ENCODE assay signal across 12 mouse cellular contexts in genomic region chrX:57403651-57404050, GRCm38 (mm10). TPM values are rescaled to one million over a fixed set of nuclear protein-coding genes. Genes with fewer than 3 reads are reported as not detected.
DNase-seq lines count a peak whose midpoint lies in the region; ATAC-seq and TF ChIP-seq lines count a peak whose summit lies in the region.
"Had no signal": no experiment of that assay in that cellular context is flagged by ENCODE, and none has a peak within 500 bp of the region (broad histone marks: within the 10 kb centered on the region; RNA-seq: fewer than 3 reads in every experiment).

No protein-coding gene starts in this region.

- H3K4me1 ChIP-seq in kidney, adult 2 months (ENCODE audit: control insufficient read depth, insufficient read depth, low read length): no peaks in the 10 kb centered on the region
- no peaks in the 10 kb centered on the region for H3K4me1 ChIP-seq in MEL (ENCODE audit: control insufficient read depth in 1 of 2, insufficient read depth in 2 of 2, low read length in 2 of 2)

- H3K9me3 ChIP-seq in MEL (replicated peaks; ENCODE audit: insufficient read depth, low read length): no peaks in the 10 kb centered on the region

- no peaks in the 10 kb centered on the region for H3K27me3 ChIP-seq in kidney, adult 2 months (replicated peaks; ENCODE audit: control insufficient read depth, insufficient read depth, low read length)
- H3K27me3 ChIP-seq in MEL (ENCODE audit: control insufficient read depth in 1 of 2, insufficient read depth in 2 of 2, low read length in 2 of 2): no peaks in the 10 kb centered on the region

- no peak overlapping the region for H3K4me3 ChIP-seq in kidney, adult 2 months (ENCODE audit: insufficient read depth, low read depth, low read length)
- no peak overlapping the region for H3K4me3 ChIP-seq in MEL (ENCODE audit: control insufficient read depth in 1 of 2, insufficient read depth in 1 of 2, low read depth in 2 of 2, low read length in 2 of 2)

- TF ChIP-seq POLR2A in kidney, adult 2 months (IDR thresholded peaks at IDR 0.05; ENCODE audit: low read depth, low read length): no peak
- TF ChIP-seq POLR2A in MEL (IDR thresholded peaks at IDR 0.05; ENCODE audit: control insufficient read depth in 1 of 2, insufficient read depth in 1 of 2, low read depth in 1 of 2, low read length in 2 of 2, poor library complexity in 1 of 2): no peak

- ATAC-seq in megakaryocyte, adult 5-6 weeks (ENCODE audit: poor library complexity, severe bottlenecking): peak; percentile 52

- H3K36me3 ChIP-seq in kidney, adult 2 months (ENCODE audit: control insufficient read depth, insufficient read depth, low read length): no peaks in the 10 kb centered on the region
- H3K36me3 ChIP-seq in MEL (ENCODE audit: control insufficient read depth in 1 of 2, insufficient read depth in 2 of 2, low read length in 2 of 2): no peaks in the 10 kb centered on the region

- H3K27ac ChIP-seq in kidney, adult 2 months (ENCODE audit: insufficient read depth, low read depth, low read length): no peak overlapping the region
- no peak overlapping the region for H3K27ac ChIP-seq in MEL (ENCODE audit: control insufficient read depth, low read depth, low read length)

- TF ChIP-seq EP300 in MEL (IDR thresholded peaks at IDR 0.05; ENCODE audit: low read depth in 1 of 2, low read length in 2 of 2): no peak

- no peak for DNase-seq in kidney, adult 2 months
- no peak for DNase-seq in kidney, adult 18-20 months
- peak; percentile 48 for DNase-seq in A20 (ENCODE audit: low read depth, low spot score)
- peak; percentile 36 for DNase-seq in MEL (ENCODE audit: low read depth, low spot score)
- DNase-seq in spleen, adult 12 weeks (ENCODE audit: low spot score): no peak
- DNase-seq in kidney, adult 11 months: no peak
- DNase-seq: heart, adult 18-20 months; kidney, postnatal 25 days had no signal

- 0 out of 2 replicates have a peak, but pooled peaks have one; percentile 13 for TF ChIP-seq CTCF in kidney, adult 2 months (conservative IDR thresholded peaks at IDR 0.05; ENCODE audit: insufficient read depth, insufficient read length, low read depth, low read length)
- peak; percentile 22 to 62 (median 32); a peak in 4 of 6 replicates for TF ChIP-seq CTCF in MEL (IDR thresholded peaks at IDR 0.05 in 2 of 3, conservative IDR thresholded peaks at IDR 0.05 in 1 of 3; ENCODE audit: control insufficient read depth in 1 of 3, insufficient read depth in 1 of 3, low read depth in 2 of 3, low read length in 3 of 3, poor library complexity in 1 of 3, severe bottlenecking in 1 of 3)

- TF ChIP-seq RAD21 in MEL (IDR thresholded peaks at IDR 0.05; ENCODE audit: low read depth, low read length): peak; percentile 61

- no peaks in the 10 kb centered on the region for H3K79me2 ChIP-seq in MEL (ENCODE audit: control insufficient read depth, insufficient read depth, low read length, poor library complexity)

- no peak overlapping the region for H3K9ac ChIP-seq in MEL (ENCODE audit: control insufficient read depth, low read depth, low read length, poor library complexity, severe bottlenecking)

TF ChIP-seq in MEL, 35 proteins besides CTCF, POLR2A, EP300 and RAD21:
- TF ChIP-seq MYB (IDR thresholded peaks at IDR 0.05; ENCODE audit: low read depth, low read length): no peak
- TF ChIP-seq ZC3H11A (IDR thresholded peaks at IDR 0.05; ENCODE audit: low read depth, low read length): peak; percentile 19; the same call in 1 of the 2 replicates
- TF ChIP-seq E2F4 (IDR thresholded peaks at IDR 0.05; ENCODE audit: borderline replicate concordance, low read depth, low read length): no peak
- TF ChIP-seq SMC3 (IDR thresholded peaks at IDR 0.05; ENCODE audit: low read depth, low read length): peak; percentile 49

RNA-seq across cellular contexts. Expression of gene Gm364, which starts 5.3 kb away (rescaled TPM):
- not detected in 2 replicates for polyA plus RNA-seq in kidney, adult 2 months (2012; rRNA removed)
- not detected in 2 replicates for total RNA-seq in MEL (2012; rRNA removed)
- polyA plus RNA-seq in MEL (2012; ENCODE audit: insufficient read depth in 1 of 2, insufficient read length in 2 of 2, low read depth in 1 of 2, low replicate concordance in 2 of 2, missing spikeins in 1 of 2): not detected
- total RNA-seq in megakaryocyte, adult 5-6 weeks (2015): not detected in 2 replicates
- total RNA-seq in megakaryocyte, adult 5-6 weeks (2017): not detected in 2 replicates
- total RNA-seq: heart, adult 18-20 months; liver, adult 2 months had no signal
- polyA plus RNA-seq: liver, adult 2 months; neural tube, embryonic 14.5 days; stomach, embryonic 14.5 days had no signal

RNA-seq across cellular contexts. Expression of gene Rbmx, which starts 10.8 kb away (rescaled TPM):
- polyA plus RNA-seq in kidney, adult 2 months (2012; rRNA removed): 16.4 and 19.2 TPM in 2 replicates
- total RNA-seq in MEL (2012; rRNA removed): 35.6 and 47.0 TPM in 2 replicates
- 10 to 100 TPM; 53.1 to 61.1 TPM for polyA plus RNA-seq in MEL (2012; ENCODE audit: insufficient read depth in 1 of 2, insufficient read length in 2 of 2, low read depth in 1 of 2, low replicate concordance in 2 of 2, missing spikeins in 1 of 2)
- 64.3 and 75.0 TPM in 2 replicates for total RNA-seq in megakaryocyte, adult 5-6 weeks (2015)
- 46.8 and 61.4 TPM in 2 replicates for total RNA-seq in megakaryocyte, adult 5-6 weeks (2017)

Comparison
In these comparisons a context has a peak if more than half of its experiments do, and no peak if none do; other contexts are left out.
1. DNase-seq: peak in A20 (single experiment) and MEL (single experiment); none in kidney, adult 2 months (single experiment), kidney, adult 18-20 months (single experiment), spleen, adult 12 weeks (single experiment) and kidney, adult 11 months (single experiment).